Mouse (Mus musculus) CD4-positive helper T cell, adult 2 months (primary cell): ENCODE measurements around the gene Zp3.

Source experiments
- DNase-seq: peaks from one replicate; pipeline ENCODE4 v3.0.0-alpha.2; 2012; ENCODE audit warnings: low read depth, missing footprints, low spot score

Gene Zp3

DNA sequence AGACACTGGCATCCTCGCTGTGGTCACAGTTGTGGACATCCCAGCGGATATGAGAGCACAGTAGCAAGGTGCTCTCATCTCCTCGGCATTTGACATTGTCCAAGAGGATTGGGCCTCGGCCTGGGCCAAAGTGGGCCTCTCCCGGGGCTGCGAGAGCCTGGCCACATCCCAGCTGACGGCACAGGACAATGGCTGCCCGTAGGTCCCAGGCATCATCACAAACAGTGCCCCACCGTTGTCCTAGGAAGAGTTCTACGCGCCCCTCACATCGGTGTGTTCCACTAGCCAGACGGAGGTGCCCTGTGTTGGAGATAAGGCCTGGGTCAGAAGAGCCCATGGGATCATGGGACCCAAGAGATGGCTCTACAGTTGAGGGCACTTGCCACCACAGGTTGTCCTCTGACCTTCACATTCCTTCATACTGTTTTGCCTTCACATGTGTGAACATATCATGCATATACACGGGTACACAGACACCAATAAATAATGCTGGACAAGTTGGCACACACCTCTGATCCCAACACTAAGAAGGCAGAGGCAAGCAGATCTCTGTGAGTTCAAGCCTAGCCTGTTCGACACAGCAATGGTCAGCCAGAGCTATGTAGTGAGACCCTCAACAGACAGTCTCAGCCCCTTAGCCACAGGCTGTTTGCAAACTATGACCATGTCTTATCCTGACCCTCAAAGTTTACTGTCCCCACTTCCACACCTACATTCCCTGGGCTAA, 18.8 kb upstream of the Zp3 start:
- no peak for DNase-seq

DNA sequence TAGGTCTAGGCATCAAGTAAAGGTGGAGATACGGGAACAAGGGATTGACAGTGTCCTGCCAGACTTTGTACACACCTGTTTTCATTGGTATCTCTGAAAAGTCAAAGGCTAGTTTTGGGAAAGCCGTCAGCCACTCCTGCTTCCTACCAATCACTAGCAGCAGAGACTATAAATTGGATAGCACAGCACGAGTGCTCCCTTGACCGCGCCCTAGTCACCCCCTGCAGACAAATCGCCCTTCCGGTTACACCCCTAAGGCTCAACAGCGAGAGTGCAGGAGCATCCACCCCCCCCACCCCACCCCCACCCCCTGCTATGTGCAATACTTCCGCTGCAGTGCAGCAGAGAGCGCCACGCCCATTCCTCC, 17.8 kb upstream of the Zp3 start:
- DNase-seq: no peak

DNA sequence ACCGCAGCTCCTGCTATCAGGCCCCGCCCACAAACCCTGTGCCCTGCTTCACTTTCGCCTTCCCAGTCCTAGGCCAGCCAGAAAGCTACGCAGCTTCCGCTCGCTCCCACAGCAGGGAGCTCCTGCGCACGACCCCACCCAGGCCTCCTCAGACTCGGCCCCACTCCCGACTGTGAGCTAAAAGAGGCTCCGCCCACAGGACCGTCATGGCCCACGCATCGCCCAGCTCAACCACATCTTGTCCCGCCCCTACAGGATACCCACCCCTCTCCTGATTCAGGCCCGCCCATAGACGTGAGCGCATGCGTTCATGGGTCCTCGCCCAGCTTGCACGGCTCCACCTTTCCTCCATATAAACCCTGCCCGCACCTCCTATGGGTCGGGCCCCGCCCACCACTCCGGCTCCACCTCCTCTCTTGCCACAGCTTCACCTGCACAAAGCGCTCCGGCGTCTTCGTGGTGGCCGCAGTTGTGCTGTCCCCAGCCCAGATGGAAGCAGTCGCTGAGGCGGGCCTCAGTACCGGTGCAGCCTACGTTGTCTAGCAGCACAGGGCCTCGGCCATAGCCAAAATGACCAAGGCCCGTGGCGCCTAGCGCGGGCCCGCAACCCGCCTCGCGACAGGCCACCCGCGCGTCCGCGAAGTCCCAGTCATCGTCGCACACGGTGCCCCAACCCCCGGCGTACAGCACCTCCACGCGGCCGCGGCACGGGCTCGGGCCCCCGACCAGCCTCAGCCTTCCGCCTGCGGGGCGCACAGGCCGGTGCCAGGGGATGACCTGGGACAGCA, 17.2 kb upstream of the Zp3 start:
- peak; percentile 100 for DNase-seq

DNA sequence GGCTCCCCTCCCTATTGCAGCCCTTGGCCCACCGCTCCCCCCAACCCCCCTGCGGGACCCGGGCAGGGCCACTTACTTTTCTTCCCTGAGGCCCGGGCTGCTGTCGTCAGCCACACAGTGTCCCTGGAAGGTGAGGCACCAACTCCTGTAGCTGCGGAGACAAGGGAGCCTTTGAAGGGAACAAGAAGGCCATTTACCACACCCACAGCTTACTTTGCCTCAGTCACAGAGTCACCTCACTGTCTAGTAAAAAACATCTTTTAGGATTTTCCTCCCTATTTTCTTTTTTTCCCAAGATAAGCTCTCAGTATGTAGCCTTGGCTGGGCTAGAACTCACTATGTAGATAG, 16.6 kb upstream of the Zp3 start:
- DNase-seq: no peak

DNA sequence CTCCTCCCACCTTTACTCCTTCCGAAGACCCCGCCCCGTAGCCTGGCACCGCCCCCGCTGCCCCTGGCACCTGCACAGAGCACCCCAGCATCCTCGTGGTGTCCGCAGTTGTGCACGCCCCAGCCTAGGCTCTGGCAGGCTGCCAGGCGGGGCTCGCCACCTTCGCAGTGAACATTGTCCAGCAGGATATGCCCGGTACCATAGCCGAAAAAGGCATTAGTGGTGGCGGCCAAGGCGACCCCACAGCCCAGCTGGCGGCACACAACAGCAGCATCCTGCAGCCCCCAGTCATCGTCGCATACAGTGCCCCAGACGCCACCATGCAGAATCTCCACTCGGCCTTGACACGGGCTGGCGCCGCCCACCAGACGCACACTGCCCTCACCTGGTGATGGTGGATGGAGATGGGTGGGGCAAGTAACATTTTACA, 14.4 kb upstream of the Zp3 start:
- no peak for DNase-seq

DNA sequence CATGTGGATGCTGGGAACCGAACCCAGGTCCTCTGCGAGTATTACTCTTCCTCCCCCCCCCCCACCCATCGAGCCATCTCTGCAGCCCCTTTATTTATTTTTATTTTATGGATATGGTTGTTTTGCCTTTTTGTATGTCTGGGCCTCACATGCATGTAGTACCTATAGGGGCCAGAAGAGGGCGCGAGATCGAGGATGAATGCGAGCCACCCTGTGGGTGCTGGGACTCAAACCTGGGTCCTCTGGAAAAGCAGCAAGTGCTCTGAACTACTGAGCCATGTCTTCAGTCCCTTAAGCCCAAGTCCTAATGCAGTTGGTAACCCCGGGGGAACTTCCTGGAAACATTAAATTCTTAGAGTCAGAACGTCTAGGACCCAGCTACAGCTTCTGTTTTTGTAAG, 13.0 kb upstream of the Zp3 start:
- peak; percentile 43 for DNase-seq

DNA sequence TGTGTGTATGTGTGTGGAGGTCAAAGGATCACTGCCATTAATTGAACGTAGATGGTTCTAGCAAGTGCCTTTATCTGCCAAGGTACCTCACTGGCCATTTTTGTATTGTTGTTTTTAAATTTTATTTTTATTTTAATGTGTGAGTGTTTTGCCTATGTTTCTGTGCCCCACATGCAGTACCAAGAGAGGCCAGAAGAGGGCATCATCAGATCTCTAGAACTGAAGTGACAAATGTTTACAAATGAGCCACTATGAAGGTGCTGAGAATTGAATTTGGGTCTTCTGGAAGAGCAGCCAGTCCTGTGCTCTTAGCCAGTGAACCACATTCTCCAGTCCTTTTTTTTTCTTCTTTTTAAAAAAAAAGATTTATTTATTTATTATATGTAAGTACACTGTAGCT, 11.1 kb upstream of the Zp3 start:
- peak; percentile 70 for DNase-seq

DNA sequence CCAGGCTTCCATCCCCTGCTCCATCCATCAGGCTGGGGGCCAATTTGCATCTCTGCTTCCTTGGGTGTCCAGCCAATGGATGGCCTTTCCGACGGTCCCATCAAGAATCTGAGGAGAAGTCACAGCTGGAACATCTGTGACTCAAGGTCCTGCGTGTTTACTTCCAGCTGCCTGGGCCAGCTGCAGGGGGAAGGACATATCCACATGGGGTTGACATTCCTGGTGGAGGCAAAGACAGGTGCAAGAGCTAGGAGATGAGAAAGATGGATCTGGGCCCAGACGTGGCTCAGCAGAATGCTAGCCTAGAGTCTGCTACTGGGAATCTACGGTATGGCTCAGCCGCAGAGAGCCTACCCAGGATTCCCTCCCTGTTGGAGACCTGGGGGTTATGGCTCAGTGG, 9.7 kb upstream of the Zp3 start:
- no peak for DNase-seq

DNA sequence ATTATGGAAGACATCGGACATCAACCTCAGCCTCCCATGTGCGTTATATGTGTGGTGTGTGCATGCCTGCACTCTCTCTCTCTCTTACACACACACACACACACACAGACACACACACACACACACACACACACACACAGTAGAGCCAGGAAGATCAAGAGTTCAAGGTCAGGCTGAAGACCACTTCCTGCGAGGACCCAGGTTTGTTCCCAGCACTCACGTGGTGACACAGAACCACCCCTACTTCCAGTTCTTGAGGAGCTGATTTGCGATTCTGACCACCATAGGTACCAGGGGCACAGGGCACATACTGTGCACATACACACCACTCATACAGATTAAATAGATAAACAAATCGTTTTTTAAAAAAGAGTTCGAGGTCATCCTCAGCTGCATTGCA, 8.0 kb upstream of the Zp3 start:
- no peak for DNase-seq

DNA sequence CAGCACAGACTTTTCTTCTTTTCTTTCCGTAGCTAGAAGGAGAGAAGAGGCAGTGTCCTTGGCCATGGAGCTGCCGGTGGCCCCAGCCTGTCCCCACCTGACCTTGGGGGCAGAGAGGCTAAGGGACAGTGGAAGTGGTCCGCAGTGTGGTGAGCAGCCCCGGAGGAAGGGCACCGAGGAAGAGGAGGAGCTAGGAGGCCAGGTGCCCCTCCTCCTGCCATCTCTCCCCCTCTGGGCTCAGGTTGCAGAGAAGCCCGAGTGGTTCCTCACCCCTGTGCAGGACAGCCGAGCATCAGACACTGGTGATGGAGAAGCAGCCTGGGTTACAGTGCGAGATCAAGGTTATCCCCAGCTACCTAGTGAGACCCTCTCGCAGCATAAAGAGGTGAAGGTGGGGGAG, 5.5 kb upstream of the Zp3 start, which contains the start of gene Ssc4d:
TSS of gene Ssc4d (minus strand) at position 167 of the 400 bp plus-strand sequence.
- DNase-seq: no peak

DNA sequence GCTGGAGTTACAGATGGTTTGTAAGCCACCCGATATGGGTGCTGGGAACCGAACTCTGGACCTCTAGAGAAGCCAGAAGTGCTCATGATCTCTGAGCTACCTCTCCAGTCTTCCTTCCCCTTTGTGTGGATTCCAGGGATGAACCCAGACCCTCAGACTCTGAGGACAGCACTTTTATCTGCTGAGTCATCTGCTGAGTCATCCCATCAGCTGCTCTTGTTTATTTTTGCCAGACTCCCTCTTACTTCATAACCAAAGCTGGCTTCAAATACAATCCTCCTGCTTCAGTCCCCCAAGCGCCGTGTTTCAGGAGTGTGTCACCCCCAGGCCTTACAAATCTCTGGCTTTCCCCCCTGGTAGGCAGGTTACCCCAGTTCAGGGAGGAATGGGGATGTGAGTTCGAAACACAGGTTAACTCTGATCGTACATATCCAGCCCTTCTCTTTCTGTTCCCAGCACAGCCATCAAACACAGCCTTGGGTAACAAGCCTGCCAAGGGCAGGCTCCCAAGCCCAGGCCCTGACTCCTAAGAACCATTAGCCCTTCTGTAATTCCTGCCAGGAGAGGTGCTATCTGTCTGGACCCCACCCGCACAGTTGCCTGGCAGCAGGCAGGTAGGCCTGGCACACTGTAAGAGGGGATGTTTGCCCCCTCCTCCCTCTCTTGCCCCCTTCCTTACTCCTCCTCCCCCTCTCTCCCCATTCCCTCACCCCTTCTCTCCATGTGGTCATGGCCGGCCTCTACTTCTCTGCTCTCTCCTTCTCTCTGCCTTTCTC, 3.8 kb upstream of the Zp3 start:
- no peak for DNase-seq

DNA sequence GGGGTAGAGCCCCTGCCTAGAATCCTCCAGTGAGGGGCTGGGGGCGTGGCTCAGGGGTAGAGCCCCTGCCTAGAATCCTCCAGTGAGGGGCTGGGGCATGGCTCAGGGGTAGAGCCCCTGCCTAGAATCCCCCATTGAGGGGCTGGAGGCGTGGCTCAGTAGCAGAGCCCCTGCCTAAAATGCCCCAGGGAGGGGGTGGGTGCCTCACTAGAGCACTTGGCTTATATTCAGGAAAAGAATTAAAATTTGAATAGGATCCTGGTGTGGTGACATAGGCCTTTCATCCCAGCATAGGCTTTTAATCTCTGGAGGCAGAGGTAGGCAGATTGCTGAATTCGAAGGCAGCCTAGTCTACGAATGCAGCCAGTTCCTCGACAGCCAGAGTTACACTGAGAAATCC, 518 bp upstream of the Zp3 start:
- DNase-seq: no peak

DNA sequence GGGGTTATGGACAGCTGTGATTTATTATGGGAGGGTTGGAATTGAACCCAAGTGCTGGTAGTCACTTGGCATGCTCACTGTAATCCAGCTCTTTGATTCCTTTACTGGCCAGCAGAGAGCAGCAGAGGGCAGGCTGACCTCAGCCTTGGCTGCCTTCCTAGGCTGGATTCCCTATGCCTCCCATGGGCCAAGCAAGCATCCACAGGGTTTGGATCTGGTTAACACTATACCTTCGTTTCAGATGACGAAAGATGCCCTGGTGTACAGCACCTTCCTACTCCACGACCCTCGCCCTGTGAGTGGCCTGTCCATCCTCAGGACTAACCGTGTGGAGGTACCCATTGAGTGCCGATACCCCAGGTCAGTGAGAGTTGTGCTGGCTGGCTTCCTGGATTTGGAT, 2.5 kb downstream of the Zp3 start:
- DNase-seq: peak; percentile 37

DNA sequence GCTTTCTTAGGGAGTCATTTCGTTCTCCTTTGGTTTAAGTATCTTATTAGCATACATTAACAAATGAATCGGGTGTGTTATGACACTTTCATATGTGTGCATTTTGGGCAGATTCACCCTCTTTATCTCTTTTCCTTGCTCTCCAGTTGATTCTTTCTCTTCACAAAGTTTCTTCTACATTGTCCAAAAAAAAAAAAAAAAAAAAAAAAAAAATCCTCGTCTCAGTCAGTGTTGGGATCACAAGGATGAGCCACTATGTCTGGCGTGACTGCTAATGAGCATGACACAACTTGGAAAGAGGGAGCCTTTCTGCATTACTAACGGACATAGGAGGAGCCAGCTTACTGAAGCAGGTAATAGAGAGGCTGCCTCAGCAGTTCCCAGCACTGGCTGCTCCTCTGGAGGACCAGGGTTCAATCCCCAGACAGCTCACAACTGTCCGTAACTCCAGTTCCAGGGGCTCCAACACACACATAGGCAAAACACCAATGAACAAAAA, 4.7 kb downstream of the Zp3 start:
- no peak for DNase-seq

DNA sequence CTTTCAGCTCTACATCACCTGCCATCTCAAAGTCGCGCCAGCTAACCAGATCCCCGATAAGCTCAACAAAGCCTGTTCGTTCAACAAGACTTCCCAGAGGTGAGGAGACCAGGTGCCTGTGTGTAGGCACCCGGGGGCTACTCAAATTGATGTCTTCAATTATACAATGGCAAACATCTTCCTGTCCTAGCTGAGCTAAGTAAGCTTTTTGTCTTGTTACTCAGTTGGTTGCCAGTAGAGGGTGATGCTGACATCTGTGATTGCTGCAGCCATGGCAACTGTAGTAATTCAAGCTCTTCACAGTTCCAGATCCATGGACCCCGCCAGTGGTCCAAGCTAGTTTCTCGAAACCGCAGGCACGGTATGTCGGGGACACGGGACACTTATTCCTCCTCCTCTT, 7.3 kb downstream of the Zp3 start:
- DNase-seq: peak; percentile 29

DNA sequence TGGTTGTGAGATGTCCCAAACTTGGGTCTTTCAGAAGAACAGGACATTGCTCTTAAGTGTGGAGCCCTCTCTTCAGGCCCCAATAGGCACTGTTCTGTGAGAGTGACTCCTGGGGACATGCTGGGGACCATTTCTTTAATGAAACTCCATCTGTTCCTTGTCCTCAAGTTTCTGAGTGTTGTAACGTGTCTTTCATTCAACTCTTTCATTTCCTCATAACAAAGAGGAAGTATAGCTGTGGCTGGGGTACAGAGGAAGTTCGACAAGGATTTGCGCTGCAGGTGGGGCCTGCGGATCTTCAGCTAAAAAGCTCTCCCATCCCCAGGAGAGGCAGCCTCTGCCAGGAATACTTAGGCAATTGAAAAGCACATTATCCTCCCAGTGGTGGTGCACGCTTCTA, 10.7 kb downstream of the Zp3 start:
- no peak for DNase-seq

DNA sequence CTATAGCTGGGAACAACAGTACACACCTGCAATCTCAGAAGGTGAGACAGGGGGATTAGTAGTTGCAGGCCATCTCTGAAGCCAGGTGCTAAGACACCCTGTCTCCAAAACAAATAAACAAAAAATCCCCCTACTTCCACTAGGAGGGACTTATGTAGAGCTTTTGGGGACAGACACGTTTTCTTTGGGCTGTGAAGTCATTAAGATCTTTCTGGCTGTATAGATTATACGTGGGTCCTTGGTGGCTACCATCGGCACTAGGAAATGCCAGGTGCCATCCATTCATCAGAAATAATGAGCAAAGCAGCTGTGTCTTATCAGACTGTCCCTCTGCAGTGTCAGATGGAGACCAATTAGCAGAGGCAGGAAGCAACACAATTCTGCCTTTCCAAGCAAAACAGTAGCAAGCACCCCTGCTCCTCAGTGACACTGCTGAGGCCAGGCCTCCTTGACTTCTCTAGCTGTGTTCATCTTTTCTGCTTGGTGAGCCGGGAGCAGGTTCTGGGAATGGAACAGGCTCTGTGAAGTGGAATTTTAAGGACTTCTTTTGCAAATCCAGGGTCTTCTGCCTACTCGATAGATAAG, 13.6 kb downstream of the Zp3 start:
- DNase-seq: no peak

DNA sequence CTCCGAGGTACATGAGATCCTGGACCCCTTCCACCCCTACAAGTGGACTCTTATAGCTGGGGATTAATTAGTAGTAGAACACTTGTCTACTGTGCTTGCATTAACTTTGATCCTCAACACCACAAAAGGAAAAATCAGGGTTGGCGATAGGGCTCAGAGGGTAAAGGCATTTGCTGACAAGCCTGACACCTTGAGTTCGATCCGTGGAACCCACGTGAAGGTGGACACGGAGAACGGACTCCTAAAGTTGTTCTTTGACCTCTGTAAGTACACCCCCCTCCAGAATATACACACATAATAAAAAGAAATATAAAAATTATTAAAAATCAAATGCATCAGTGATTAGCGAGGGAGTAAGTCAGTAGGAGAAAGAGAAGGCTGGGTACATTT, 14.4 kb downstream of the Zp3 start:
- DNase-seq: no peak

DNA sequence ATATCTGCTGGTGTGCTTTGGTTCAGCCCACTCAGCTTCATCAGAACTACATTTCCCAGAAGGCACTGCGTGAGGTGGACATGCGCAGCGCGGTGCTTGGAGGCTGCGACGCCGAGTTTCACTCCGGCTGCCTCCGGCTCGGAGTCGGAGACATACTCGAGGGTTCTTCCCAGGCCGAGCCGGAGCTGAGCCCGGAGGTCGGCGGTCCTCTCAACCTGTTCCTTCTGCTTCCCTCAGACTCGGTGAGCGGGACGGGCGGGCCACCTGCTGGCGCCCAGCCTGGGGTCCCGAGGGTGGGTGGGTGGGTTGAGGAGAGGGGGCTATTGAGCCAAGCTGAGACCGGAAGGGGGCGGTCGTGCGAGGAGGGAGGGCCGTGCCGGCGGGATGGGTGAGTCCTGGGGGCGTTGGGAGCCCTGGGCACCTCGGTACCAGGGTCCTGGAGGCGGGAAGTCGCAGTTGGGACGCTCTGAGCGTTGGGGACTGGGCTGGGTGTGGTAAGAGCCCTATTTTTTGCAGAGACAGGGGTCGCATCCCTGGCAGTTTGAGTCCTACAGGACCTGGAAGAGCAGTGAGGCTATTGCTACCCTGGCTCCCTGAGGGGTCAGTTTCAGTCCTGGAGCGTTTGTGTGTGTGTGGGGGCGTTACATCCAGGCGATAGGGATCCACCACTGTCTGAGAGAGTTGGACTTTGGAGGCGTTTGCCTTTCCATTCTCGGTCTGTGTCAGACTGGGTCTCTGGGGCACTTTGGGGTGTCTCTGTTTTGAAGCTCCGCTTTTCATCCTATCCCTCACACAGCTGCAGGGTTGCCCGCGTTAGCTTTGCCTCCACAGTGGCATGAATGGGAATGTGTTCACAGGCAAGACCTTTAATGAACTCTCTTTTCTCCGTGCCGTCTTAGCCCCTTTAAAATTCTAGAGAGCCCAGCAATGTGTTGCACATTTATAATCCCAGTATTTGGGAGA, 15.1 kb downstream of the Zp3 start, which contains the start of gene Dtx2:
TSS of gene Dtx2 (plus strand) at position 76 of the 963 bp plus-strand sequence.
- peak; percentile 92 for DNase-seq

DNA sequence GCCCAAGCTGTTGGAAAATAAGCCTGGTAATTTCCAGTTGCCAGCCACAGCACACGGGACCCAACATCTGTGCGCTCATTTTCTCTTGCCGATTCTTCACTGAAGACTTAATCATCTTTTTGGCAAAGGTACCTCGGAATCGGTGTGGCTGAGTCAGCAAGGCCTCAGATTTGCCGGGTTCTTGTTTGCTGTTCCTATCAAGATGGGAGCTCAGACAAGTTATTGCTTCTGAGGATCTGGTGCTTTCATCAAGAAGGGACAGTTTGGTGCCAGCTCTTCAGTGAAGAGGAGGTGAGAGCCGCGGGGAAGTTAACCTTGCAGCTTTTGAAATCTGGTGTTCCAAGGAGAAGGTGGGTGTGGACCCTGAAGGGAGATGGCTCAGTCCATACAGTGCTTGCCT, 16.3 kb downstream of the Zp3 start:
- DNase-seq: no peak

DNA sequence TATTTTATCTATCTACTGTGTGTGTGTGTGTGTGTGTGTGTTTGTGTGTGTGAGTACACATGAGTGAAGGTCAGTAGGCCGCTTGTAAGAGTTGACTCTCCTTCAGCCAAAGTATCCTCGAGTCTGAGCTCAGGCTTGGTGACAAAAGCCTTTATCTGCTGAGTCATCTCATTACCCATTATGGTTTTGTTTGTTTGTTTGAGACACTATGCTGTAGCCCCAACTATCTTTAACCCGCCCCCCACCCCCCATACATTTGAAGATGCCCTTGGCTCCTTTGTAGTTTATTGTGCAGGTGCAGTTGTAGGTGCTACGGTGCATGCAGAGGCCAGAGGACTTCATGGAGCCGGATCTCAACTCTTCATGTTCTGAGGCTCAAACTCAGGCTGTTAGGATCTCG, 21.3 kb downstream of the Zp3 start:
- no peak for DNase-seq
